Mouse (Mus musculus): Measurements from ENCODE around the gene Sgms2. TPM values are rescaled to one million over a fixed set of nuclear protein-coding genes. Genes with fewer than 3 reads are reported as not detected.

Gene Sgms2
- polyA plus RNA-seq (2012; rRNA removed) = 6.1 and 6.8 TPM in 2 replicates

DNA sequence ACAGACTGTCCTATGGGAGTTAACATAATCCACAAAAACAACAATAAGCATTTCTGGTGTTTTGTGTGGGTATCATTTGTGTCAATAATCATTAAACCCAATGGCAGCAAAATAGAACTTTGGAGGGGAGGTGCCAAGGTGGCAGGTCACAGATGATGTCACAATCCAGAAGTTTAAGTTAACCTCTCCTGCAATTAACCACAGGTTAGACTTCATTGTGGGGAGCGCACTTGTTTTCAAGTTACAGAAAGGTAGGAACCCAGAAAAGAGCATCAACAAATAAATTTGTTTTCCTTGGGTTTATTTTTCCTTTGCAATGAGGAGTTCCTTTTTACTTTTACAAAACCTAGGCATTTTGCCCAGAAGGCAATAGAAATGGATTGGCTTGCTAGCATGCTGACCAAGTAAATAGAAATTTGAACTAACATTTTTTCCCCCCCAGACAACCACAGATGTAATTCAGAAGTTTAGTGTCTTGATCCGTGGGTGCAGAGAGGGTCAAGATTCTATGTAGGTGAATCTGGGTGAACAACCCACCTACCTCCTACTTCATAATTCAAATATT is at the start of gene Sgms2:
Gene Sgms2, minus strand, starts transcription at position 51 of the 565 bp plus-strand sequence.

DNA sequence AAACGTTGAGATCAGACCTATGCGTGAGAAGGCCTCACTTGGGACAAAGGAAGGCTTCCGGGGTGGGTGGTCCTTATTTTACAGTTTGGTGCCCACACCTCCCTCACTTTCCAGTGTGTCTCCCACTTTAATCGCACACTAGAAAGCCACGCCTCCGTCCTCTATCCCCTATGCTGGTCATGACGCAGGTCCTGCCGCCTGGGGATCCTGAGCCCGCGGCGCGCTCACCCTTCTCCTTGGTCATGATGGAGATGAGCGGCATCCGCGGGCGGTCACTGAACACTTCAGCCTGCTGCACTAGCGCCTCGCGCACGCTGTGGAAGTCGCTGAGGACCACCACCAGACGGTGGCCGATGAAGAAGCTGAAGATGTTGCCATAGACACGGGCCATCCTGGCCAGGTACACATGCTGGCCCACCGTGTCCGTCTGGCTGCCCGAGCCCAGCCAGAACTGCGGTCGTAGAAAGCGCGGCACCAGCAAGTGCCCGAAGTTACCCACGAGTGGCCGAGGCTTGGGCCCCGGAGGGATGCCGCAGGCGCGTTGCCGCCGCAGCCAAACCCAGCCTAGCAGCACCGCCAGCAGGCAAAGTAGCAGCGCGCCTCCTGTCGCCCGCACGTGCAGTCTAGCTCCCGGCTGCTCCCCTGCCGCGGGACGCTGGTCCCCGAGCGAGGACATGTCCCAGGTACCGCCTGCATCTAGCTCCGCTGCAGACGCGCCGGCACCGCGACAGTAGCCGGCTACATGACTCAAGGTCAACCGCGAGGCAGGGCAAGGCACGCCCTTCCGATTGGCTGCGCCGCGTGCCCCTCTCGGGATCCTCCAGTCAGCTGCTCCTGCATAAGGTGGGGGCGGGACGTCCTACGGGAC is 188.5 kb downstream of the Sgms2 start, which contains the start of gene Cyp2u1:
Gene Cyp2u1, minus strand, starts transcription at position 776 of the 868 bp plus-strand sequence.

DNA sequence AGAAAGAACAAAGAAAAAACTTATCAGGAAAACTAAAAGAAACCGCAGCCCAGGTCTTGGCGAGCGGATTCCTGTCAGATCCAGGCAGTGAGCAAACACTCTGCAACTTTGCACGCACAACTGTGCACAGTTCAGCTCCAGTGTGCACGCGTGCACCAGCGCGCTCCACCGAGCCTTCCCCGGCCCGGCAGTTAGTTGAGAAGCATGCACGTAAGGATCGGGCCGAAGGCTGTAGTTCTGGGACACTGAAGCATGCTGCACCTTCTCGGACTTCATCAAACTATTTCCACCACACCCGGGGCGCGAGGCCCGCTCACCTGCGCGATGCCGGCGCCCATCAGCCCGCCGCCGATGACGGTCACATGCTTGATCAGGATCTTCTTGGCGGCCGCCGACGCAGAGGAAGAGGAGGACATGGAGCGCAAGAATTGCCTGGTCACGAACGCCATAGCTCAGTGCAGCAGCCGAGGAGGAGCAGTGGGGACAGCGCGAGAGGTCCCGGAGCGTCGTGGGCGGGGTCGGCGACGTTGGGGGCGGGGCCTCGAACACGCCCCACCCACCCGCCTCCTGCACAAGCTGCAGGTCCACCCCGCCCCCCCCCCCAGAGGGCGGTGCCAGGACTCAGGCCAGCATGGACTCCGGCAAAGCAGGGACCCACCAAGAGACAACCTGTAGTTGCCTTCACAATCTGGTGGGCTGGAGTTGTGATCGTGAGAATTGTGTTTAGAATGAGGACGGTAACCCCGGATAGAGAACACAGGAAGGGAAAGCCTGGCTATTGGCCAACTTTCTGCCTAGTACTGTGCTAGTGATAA is 219.4 kb downstream of the Sgms2 start, which contains the start of gene Hadh:
Gene Hadh, minus strand, starts transcription at position 543 of the 815 bp plus-strand sequence.

Other genes starting within 250 kb of the Sgms2 start
- gene Hadh, start 219.3 kb downstream of the Sgms2 start, polyA plus RNA-seq (2012; rRNA removed) = 121 and 122 TPM in 2 replicates
- 5.5 and 6.9 TPM in 2 replicates for gene Cyp2u1, start 188.2 kb downstream of the Sgms2 start, polyA plus RNA-seq (2012; rRNA removed)
- gene Papss1, start 73.4 kb upstream of the Sgms2 start, polyA plus RNA-seq (2012; rRNA removed) = 41.6 and 44.0 TPM in 2 replicates